Mouse (Mus musculus): ENCODE data around the gene Cers6. TPM values are rescaled to one million over a fixed set of nuclear protein-coding genes. Genes with fewer than 3 reads are reported as not detected.
A peak's percentile ranks its signal among the peaks of the same experiment; 100 is the strongest.

Gene Cers6
- polyA plus RNA-seq, 1 experiment from 2014 or later = 8.2 TPM

DNA sequence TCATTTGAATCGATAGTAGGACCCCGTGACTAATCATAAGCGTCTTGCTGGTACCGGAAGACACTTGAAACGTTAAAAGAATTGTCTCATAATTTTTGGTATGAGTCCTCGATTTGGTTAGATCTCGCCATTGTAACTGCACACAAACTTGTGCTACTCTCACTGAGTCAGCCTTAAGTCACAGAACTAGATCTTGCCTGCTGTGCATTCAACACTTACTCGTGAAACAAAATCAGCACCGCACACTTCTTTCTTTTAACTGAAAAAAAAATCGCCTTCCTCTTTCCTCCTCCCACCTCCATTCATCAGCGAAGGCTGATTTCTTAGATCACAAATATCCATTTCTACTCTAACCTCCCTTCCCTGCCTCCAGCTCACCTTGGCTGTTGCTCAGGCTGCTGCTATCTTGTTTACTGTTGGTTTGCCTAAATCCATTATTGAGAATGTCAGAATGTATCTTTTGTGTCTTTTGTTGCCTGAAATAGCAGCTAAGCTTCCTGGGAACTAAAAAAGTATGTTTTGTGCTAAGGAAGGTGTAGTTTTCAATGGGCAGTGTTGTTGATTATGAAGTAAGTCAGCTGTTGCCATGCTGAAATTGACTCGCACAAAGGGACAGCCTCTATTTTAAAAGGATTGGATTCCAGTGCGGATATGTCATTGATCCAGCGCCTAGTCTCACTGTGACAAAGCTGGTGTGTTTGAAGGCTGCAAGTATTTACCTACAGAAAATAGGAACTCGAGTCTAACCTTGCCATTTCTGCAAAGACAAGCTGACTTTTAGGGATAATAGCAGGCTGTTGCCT, 1.4 kb downstream of the Cers6 start:
- Histone ChIP-seq H3K27ac (ENCODE audit: low read depth) (peak overlapping the region; percentile 85), H3K4me1 (ENCODE audit: insufficient read depth) (peaks cover 30% of the 10 kb centered on the region), H3K4me2 (ENCODE audit: low read depth, low read length) (peak overlapping the region; percentile 86), H3K27me3 (ENCODE audit: insufficient read depth, low read length) (no peaks in the 10 kb centered on the region), H3K36me3 (replicated peaks; ENCODE audit: insufficient read depth, low read length) (no peaks in the 10 kb centered on the region), H3K9me3 (ENCODE audit: low read length) (no peaks in the 10 kb centered on the region), H3K4me3 (ENCODE audit: low read depth, low read length) (peak overlapping the region; percentile 82), H3K9ac (replicated peaks) (peak overlapping the region; percentile 79)
- ATAC-seq = no peak
- WGBS (ENCODE audit: insufficient replicate concordance) = 11% methylated on average over 15 of the region's 15 CpGs
- DNase-seq = no peak
- no peak for TF ChIP-seq EP300 (IDR thresholded peaks at IDR 0.05; ENCODE audit: low read depth)
- TF ChIP-seq CTCF (IDR thresholded peaks at IDR 0.05; ENCODE audit: low read depth) = no peak

DNA sequence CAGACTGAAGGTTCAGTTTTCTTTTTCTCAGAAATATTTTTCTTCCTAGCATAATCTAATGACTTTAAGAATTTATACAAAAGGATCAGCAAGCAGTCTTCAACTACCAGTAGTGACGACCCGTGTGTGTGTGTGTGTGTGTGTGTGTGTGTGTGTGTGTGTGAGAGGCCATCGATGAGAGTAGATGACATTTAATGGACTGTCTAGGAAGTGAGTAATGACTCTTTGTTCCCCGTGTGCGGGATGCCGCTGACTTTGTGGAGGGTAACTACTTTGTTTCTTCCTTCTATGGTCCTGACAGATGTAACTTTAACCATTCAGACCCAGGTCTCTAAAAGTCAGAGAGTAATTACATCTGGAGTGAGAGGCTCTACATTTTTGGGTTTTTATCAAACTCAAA, 2.3 kb downstream of the Cers6 start:
- Histone ChIP-seq H3K36me3 (replicated peaks; ENCODE audit: insufficient read depth, low read length) (no peaks in the 10 kb centered on the region), H3K4me3 (ENCODE audit: low read depth, low read length) (peak overlapping the region; percentile 82), H3K4me2 (ENCODE audit: low read depth, low read length) (peak overlapping the region; percentile 86), H3K9me3 (ENCODE audit: low read length) (no peaks in the 10 kb centered on the region), H3K9ac (replicated peaks) (no peak overlapping the region), H3K27ac (ENCODE audit: low read depth) (no peak overlapping the region), H3K27me3 (ENCODE audit: insufficient read depth, low read length) (no peaks in the 10 kb centered on the region), H3K4me1 (ENCODE audit: insufficient read depth) (peaks cover 30% of the 10 kb centered on the region)
- TF ChIP-seq CTCF (IDR thresholded peaks at IDR 0.05; ENCODE audit: low read depth) (no peak), EP300 (IDR thresholded peaks at IDR 0.05; ENCODE audit: low read depth) (no peak)
- DNase-seq = no peak
- WGBS (ENCODE audit: insufficient replicate concordance) = 42% methylated on average over 6 of the region's 6 CpGs
- ATAC-seq = no peak

DNA sequence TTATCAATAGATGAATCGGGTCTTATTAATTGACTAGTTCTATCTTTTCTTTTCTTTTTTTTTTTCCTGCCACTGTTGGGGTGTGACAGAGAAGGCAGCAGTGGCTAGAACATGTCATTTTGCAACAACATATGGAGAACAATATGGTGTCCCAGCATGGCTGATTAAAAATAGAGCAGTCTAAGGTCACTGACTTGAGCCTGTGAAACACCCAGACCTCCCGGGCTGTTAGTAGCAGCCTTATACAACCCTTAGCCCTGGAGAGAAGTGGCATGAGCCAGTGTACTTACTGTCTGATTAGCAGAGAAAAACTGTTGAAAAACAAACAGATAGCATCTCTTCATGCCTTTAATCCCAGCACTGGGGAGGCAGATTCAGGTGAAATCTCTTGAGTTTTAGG, 3.1 kb downstream of the Cers6 start:
- Histone ChIP-seq H3K27me3 (ENCODE audit: insufficient read depth, low read length) (no peaks in the 10 kb centered on the region), H3K27ac (ENCODE audit: low read depth) (no peak overlapping the region), H3K4me1 (ENCODE audit: insufficient read depth) (peaks cover 30% of the 10 kb centered on the region), H3K4me2 (ENCODE audit: low read depth, low read length) (peak overlapping the region; percentile 86), H3K4me3 (ENCODE audit: low read depth, low read length) (0 out of 2 replicates have a peak overlapping the region, but pooled peaks have one; percentile 82), H3K36me3 (replicated peaks; ENCODE audit: insufficient read depth, low read length) (no peaks in the 10 kb centered on the region), H3K9me3 (ENCODE audit: low read length) (no peaks in the 10 kb centered on the region), H3K9ac (replicated peaks) (no peak overlapping the region)
- TF ChIP-seq CTCF (IDR thresholded peaks at IDR 0.05; ENCODE audit: low read depth) (no peak), EP300 (IDR thresholded peaks at IDR 0.05; ENCODE audit: low read depth) (no peak)
- ATAC-seq = no peak
- DNase-seq = no peak
- 65% methylated on average over 2 of the region's 2 CpGs for WGBS (ENCODE audit: insufficient replicate concordance)

DNA sequence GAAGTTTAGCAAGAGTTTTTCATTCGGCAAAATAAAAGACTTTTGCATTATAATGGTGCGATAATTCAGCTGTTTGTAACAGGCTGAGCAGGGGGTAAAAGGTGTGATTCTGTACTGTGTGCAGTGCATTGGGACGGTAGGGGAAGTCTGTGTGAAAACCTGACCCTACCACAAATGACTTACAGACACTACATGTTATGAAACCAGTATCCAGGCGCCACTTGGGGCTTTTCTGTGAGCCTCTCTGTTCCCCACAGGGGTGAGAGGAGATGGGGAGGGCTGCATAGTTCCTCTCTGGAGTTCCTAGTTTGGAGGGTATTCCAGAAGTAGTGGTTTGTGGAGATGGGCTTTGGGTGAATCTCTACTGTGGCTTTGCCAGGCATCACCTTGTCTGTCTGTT, 5.9 kb downstream of the Cers6 start:
- no peak for TF ChIP-seq EP300 (IDR thresholded peaks at IDR 0.05; ENCODE audit: low read depth)
- no peak for TF ChIP-seq CTCF (IDR thresholded peaks at IDR 0.05; ENCODE audit: low read depth)
- 60% methylated on average over 4 of the region's 4 CpGs for WGBS (ENCODE audit: insufficient replicate concordance)
- no peak overlapping the region for H3K9ac ChIP-seq (replicated peaks)
- no peaks in the 10 kb centered on the region for H3K9me3 ChIP-seq (ENCODE audit: low read length)
- H3K4me3 ChIP-seq (ENCODE audit: low read depth, low read length) = no peak overlapping the region
- no peaks in the 10 kb centered on the region for H3K36me3 ChIP-seq (replicated peaks; ENCODE audit: insufficient read depth, low read length)
- H3K27ac ChIP-seq (ENCODE audit: low read depth) = no peak overlapping the region
- no peak for DNase-seq
- no peak overlapping the region for H3K4me2 ChIP-seq (ENCODE audit: low read depth, low read length)
- peaks cover 27% of the 10 kb centered on the region for H3K4me1 ChIP-seq (ENCODE audit: insufficient read depth)
- H3K27me3 ChIP-seq (ENCODE audit: insufficient read depth, low read length) = no peaks in the 10 kb centered on the region
- ATAC-seq = no peak

DNA sequence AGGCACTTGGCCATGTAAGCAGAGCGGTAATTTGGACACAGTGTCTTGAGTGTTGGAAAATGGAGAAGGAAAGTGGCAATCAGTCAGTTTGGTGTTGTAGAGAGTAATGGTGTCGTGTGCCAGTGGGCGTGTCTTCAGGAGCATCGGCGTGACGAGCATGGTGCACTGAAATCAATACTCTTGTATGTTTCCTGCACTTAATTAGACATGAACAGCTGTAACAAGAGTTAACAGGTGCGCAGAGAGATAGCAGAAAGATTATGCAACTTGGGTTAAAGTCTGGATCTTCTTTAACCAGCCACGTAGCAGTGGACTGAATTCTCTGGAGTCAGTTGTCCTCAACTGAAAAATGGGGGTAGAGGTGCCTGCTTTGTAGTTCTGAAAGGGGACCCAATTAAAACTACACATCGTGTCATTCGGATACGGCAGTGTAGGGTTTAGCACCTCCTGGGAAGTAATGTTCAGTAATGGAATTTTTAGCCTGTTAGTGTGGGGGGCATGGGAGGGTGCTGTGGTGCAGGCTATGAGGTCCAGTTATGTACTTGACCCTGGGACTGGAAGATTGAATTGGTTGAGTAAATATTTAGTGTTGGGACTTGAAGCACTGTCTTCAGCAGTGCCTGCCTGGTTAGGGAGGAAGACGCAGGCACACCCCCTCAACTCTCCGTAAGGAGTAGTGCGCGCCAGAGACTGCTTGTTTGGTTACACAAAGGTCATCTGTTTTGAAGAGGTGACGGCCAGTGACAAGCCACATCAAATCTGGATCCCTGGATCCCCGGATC, 9.9 kb downstream of the Cers6 start:
- WGBS (ENCODE audit: insufficient replicate concordance) = 58% methylated on average over 17 of the region's 17 CpGs
- Histone ChIP-seq H3K27ac (ENCODE audit: low read depth) (peak overlapping the region; percentile 66), H3K9me3 (ENCODE audit: low read length) (no peaks in the 10 kb centered on the region), H3K4me1 (ENCODE audit: insufficient read depth) (peaks cover 40% of the 10 kb centered on the region), H3K9ac (replicated peaks) (no peak overlapping the region), H3K4me3 (ENCODE audit: low read depth, low read length) (no peak overlapping the region), H3K36me3 (replicated peaks; ENCODE audit: insufficient read depth, low read length) (no peaks in the 10 kb centered on the region), H3K27me3 (ENCODE audit: insufficient read depth, low read length) (no peaks in the 10 kb centered on the region), H3K4me2 (ENCODE audit: low read depth, low read length) (peak overlapping the region; percentile 24)
- DNase-seq (no peak), ATAC-seq (peak; percentile 35)
- TF ChIP-seq CTCF (IDR thresholded peaks at IDR 0.05; ENCODE audit: low read depth) (no peak), EP300 (IDR thresholded peaks at IDR 0.05; ENCODE audit: low read depth) (peak; percentile 44; the same call in 1 of the 2 replicates)

DNA sequence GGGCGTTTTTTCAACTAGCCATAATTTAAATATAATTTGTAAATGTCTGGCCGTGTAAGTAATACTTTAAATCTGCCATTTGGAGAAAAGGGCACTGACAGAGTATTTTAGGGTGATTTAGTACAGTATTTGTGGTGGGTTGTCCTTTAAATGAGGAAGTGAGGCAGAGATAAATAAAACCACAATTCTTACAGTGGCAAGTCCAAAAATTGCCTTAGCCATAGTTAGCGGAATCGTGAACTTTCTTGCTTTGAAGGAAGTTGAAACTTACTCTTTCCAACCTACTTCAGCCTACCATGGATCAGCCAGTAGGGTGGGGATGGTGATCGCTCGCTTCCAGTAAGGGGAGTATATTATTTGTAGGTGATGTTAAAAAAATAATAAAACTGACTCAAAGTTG, 11.8 kb downstream of the Cers6 start:
- ATAC-seq = no peak
- 34% methylated on average over 6 of the region's 6 CpGs for WGBS (ENCODE audit: insufficient replicate concordance)
- no peaks in the 10 kb centered on the region for H3K9me3 ChIP-seq (ENCODE audit: low read length)
- DNase-seq = peak; percentile 4
- H3K9ac ChIP-seq (replicated peaks) = 0 out of 2 replicates have a peak overlapping the region, but pooled peaks have one; percentile 21
- H3K36me3 ChIP-seq (replicated peaks; ENCODE audit: insufficient read depth, low read length) = no peaks in the 10 kb centered on the region
- TF ChIP-seq EP300 (IDR thresholded peaks at IDR 0.05; ENCODE audit: low read depth) (no peak), CTCF (IDR thresholded peaks at IDR 0.05; ENCODE audit: low read depth) (no peak)
- H3K4me1 ChIP-seq (ENCODE audit: insufficient read depth) = peaks cover 35% of the 10 kb centered on the region
- H3K27me3 ChIP-seq (ENCODE audit: insufficient read depth, low read length) = no peaks in the 10 kb centered on the region
- H3K4me3 ChIP-seq (ENCODE audit: low read depth, low read length) = no peak overlapping the region
- H3K4me2 ChIP-seq (ENCODE audit: low read depth, low read length) = peak overlapping the region; percentile 29; the same call in 1 of the 2 replicates
- peak overlapping the region; percentile 81 for H3K27ac ChIP-seq (ENCODE audit: low read depth)
